Mouse (Mus musculus) forebrain, embryonic 11.5 days (tissue): ENCODE results near the gene Pink1. TPM values are rescaled to one million over a fixed set of nuclear protein-coding genes. Genes with fewer than 3 reads are reported as not detected.

Experiments used
- ATAC-seq: fragments of 200-750 bp; cut with Nextera tagmentation; replicated peaks from 2 replicates; pipeline ENCODE4 v1.8.0; 2017; ENCODE audit warnings: moderate TSS enrichment; ENCODE audit not compliant: low FRiP score
- DNase-seq: peaks from one replicate; pipeline ENCODE4 v3.0.0-alpha.2; 2017; ENCODE audit warnings: low spot score
- H3K27ac ChIP-seq: fragments of 300-500 bp; sonication (generic); 2 replicates; pipeline ENCODE4 v1.5.1; 2014; ENCODE audit warnings: low read depth, low read length
- H3K27me3 ChIP-seq: fragments of 300-500 bp; sonication (generic); 2 replicates; pipeline ENCODE4 v1.6.1; 2014; ENCODE audit warnings: mild to moderate bottlenecking, low read length, mixed read lengths; ENCODE audit not compliant: control insufficient read depth, insufficient read depth
- H3K36me3 ChIP-seq: fragments of 300-500 bp; sonication (generic); 2 replicates; pipeline ENCODE4 v1.6.1; 2014; ENCODE audit warnings: mild to moderate bottlenecking, low read length, moderate library complexity, mixed read lengths; ENCODE audit not compliant: control insufficient read depth, insufficient read depth
- H3K4me1 ChIP-seq: fragments of 300-500 bp; sonication (generic); replicated peaks from 2 replicates; pipeline ENCODE4 v1.6.1; 2014; ENCODE audit warnings: low read length, mixed read lengths; ENCODE audit not compliant: control insufficient read depth, insufficient read depth
- H3K4me2 ChIP-seq: fragments of 300-500 bp; sonication (generic); 2 replicates; pipeline ENCODE4 v1.6.1; 2014; ENCODE audit warnings: low read depth, mild to moderate bottlenecking, low read length, moderate library complexity, mixed read lengths; ENCODE audit not compliant: severe bottlenecking
- H3K4me3 ChIP-seq: fragments of 300-500 bp; sonication (generic); 2 replicates; pipeline ENCODE4 v1.5.1; 2014; ENCODE audit warnings: low read depth, low read length
- H3K9ac ChIP-seq: fragments of 300-500 bp; sonication (generic); 2 replicates; pipeline ENCODE4 v1.6.1; 2014; ENCODE audit warnings: low read length
- H3K9me3 ChIP-seq: fragments of 300-500 bp; sonication (generic); 2 replicates; pipeline ENCODE4 v1.6.1; 2016; ENCODE audit warnings: low read length, mixed read lengths; ENCODE audit not compliant: control insufficient read depth
- WGBS: fragments of 180-500 bp; shearing (Covaris S2); extraction: QIAGEN DNeasy Blood & Tissue Kit; methylation state at CpG from one replicate; pipeline ENCODE4 v1.1.7; 2014; 5-methylcytosine and 5-hydroxymethylcytosine counted together
- polyA plus RNA-seq: library from polyadenylated mRNA; unstranded; fragments of >200 nt; fragmentation: Nextera tagmentation; extraction: Ambion mirVana; gene quantifications from 2 replicates; pipeline ENCODE4 v1.2.1, GENCODE M21; 2014

Pink1 gene
- polyA plus RNA-seq, 1 experiment from 2014 or later: 21.5 TPM

DNA sequence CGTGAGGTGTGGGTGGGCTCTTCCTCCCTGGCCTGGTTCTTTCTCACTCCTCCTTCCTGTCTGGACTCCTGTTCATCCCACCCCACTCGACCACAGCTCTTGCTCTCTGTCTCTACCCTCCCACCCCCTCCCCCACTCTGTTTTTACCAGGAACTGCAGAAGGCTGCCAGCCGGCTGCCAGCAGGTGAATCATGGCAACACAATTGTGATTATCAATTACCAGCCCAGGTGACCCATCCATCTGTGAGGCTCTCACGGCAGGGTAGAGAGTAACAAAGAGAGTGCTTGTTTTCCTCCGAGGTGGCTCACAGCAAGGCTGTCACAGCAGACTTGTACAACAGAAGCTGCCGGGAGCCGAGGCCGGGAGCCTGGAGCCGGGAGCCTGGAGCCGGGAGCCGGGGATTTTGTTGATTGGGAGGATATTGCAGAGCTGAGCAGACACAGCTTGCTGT lies 35.3 kb upstream of the Pink1 start:
- Histone ChIP-seq H3K27me3 (no peaks in the 10 kb centered on the region; the same call in 1 of the 2 replicates), H3K4me3 (no peak overlapping the region), H3K9ac (peak overlapping the region; percentile 2; the same call in 1 of the 2 replicates), H3K27ac (0 out of 2 replicates have a peak overlapping the region, but pooled peaks have one; percentile 12), H3K9me3 (no peaks in the 10 kb centered on the region), H3K4me1 (peaks cover 4% of the 10 kb centered on the region; the same call in 1 of the 2 replicates), H3K36me3 (no peaks in the 10 kb centered on the region), H3K4me2 (peak overlapping the region; percentile 6; the same call in 1 of the 2 replicates)
- no peak for DNase-seq
- ATAC-seq: no peak
- WGBS: 7% methylated on average over 11 of the region's 11 CpGs

DNA sequence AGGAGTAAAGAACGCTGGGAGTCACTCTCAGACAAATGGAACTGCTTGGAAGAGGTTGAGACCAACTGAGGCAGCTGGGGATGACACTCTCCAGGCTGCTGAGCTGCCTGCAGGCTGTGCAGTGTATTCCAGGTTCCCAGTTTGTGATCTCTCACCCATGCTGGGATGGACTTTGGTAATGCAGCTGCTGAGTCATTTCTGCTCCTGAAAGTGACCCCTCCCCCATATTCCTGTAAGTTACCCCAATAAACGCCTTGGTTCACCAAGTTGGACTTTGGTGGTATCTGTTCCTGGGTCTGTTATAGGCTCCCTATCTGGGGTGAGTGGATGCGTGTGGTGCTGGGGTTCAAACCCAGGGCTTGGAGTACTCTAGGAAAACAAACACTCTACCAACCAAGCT lies 32.1 kb upstream of the Pink1 start:
- Histone ChIP-seq H3K4me1 (peaks cover 4% of the 10 kb centered on the region; the same call in 1 of the 2 replicates), H3K27me3 (no peaks in the 10 kb centered on the region; the same call in 1 of the 2 replicates), H3K27ac (no peak overlapping the region), H3K9ac (no peak overlapping the region), H3K4me3 (no peak overlapping the region), H3K4me2 (no peak overlapping the region), H3K36me3 (no peaks in the 10 kb centered on the region), H3K9me3 (no peaks in the 10 kb centered on the region)
- 81% methylated on average over 3 of the region's 3 CpGs for WGBS
- ATAC-seq: no peak
- no peak for DNase-seq

DNA sequence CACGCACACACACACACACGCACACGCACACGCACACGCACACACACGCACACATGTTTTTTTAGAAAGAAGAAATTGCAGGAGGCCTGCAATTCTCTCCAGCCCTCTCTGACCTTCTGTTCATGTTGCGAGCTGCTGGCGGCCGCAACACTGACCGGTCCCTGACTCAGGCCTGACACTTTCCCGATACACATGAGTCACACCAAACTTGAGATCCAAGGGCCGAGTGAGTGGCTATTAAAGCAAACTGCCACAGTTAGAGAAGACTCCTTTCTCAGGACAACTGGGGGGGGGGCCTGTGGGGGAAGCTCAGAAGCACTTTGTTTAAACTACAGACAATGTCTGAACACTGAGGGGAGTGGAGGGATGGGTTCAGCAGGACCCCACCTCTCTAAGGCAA lies 30.4 kb upstream of the Pink1 start:
- H3K9me3 ChIP-seq: no peaks in the 10 kb centered on the region
- 96% methylated on average over 12 of the region's 12 CpGs for WGBS
- H3K4me2 ChIP-seq: no peak overlapping the region
- no peak overlapping the region for H3K27ac ChIP-seq
- no peak for DNase-seq
- no peaks in the 10 kb centered on the region; the same call in 1 of the 2 replicates for H3K27me3 ChIP-seq
- no peak overlapping the region for H3K4me3 ChIP-seq
- no peak for ATAC-seq
- H3K9ac ChIP-seq: no peak overlapping the region
- peaks cover 3% of the 10 kb centered on the region; the same call in 1 of the 2 replicates for H3K4me1 ChIP-seq
- no peaks in the 10 kb centered on the region for H3K36me3 ChIP-seq

GRCm38 (mm10) chr4:138356141-138356540 lies 30.0 kb upstream of the Pink1 start:
- H3K36me3 ChIP-seq: no peaks in the 10 kb centered on the region
- WGBS: 86% methylated on average over 8 of the region's 8 CpGs
- ATAC-seq: no peak

GRCm38 (mm10) chr4:138355496-138355895 lies 29.4 kb upstream of the Pink1 start:
- Histone ChIP-seq H3K27ac (no peak overlapping the region), H3K36me3 (no peaks in the 10 kb centered on the region), H3K9ac (no peak overlapping the region), H3K4me1 (no peaks in the 10 kb centered on the region), H3K9me3 (no peaks in the 10 kb centered on the region), H3K4me2 (no peak overlapping the region), H3K4me3 (no peak overlapping the region), H3K27me3 (no peaks in the 10 kb centered on the region)
- DNase-seq (no peak), ATAC-seq (no peak)
- WGBS: 92% methylated on average over 2 of the region's 2 CpGs

More at GRCm38 (mm10) chr4:138356141-138356540, 30.0 kb upstream of the Pink1 start:
- no peak for DNase-seq
- no peaks in the 10 kb centered on the region for H3K4me1 ChIP-seq
- H3K27ac ChIP-seq: no peak overlapping the region
- H3K9ac ChIP-seq: no peak overlapping the region
- no peaks in the 10 kb centered on the region; the same call in 1 of the 2 replicates for H3K27me3 ChIP-seq
- no peaks in the 10 kb centered on the region for H3K9me3 ChIP-seq
- no peak overlapping the region for H3K4me2 ChIP-seq
- H3K4me3 ChIP-seq: no peak overlapping the region

DNA sequence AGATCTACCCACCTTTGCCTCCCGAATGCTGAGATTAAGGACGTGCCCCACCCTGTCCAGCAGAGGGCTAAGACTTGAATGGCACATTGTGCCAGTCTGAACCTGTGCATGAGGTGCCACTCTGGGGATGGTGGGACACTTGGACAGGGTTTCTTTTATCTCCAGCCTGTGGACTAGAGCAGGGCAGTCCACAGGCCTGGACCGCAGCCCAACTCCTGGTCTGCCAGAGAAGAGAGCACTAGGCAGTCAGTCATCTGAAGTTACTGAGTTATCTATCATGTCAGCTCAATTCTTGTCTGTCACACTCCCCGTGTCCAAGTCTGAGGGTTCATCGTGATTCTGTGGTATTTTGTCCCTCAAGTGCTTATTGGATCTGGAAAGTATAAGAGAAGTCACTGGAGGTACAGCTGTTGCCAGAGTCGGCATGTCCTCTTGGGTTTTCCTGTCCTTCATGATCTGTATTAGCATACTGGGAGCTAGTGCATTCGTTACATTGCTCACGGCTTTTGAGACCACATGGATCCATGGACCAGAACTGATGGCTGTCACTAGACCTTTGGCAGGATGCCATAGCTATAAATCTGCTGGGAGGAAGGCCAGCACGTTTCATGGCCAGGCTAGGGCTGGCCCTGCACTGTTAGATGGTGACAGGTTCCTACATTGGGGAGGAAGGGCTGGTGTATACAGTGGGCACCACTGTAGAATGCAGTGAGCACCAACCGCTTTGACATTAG lies 27.5 kb upstream of the Pink1 start:
- H3K4me2 ChIP-seq: no peak overlapping the region
- DNase-seq (no peak), ATAC-seq (no peak)
- no peaks in the 10 kb centered on the region for H3K27me3 ChIP-seq
- no peak overlapping the region for H3K27ac ChIP-seq
- H3K36me3 ChIP-seq: no peaks in the 10 kb centered on the region
- WGBS: 88% methylated on average over 10 of the region's 10 CpGs
- no peak overlapping the region for H3K9ac ChIP-seq
- H3K4me1 ChIP-seq: no peaks in the 10 kb centered on the region
- no peak overlapping the region for H3K4me3 ChIP-seq
- H3K9me3 ChIP-seq: no peaks in the 10 kb centered on the region

DNA sequence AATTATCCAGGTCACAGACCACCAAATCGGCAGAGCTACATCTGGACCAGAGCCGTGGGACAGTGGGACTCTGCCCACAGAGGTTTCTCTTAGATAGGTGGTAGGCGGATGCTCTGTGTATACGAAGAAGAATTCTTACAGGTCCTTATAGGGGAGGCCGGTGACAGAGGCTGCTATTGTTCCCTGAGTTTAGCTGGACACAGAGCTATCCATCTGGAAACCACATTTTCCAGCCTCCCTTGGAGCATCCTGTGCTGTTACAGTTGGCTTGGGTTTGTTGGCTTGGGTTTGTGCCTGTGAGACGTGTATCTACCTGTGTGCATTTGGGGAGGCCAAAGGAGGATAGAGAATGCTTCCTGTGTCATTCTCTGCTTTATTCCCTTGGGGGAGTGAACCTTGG lies 26.6 kb upstream of the Pink1 start:
- Histone ChIP-seq H3K9ac (no peak overlapping the region), H3K4me3 (no peak overlapping the region), H3K36me3 (no peaks in the 10 kb centered on the region), H3K4me1 (no peaks in the 10 kb centered on the region), H3K4me2 (no peak overlapping the region), H3K9me3 (no peaks in the 10 kb centered on the region), H3K27me3 (no peaks in the 10 kb centered on the region), H3K27ac (no peak overlapping the region)
- WGBS: 80% methylated on average over 6 of the region's 6 CpGs
- no peak for DNase-seq
- ATAC-seq: no peak

DNA sequence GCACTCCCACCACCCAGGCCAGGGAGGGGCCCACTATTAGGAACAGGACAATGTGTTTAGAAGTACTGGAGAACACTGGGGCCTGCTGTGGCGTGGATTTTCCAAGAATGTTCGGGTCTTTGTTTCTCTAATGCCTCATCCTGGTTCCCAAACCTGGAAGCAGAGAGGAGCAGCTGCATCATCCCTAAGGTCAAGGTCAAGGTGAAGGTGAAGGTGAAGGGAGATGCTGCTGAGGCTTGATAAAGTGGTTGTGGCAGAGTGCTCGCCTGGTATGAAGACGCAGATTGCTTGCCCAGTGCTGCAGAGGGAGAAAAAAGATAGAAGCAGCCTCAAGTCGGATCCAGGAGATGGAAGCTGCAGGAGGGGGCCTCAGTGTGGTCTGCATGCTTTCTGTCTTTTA lies 25.7 kb upstream of the Pink1 start:
- whole genome bisulfite sequencing: 92% methylated on average over 5 of the region's 5 CpGs
- Histone ChIP-seq H3K36me3 (no peaks in the 10 kb centered on the region), H3K4me1 (no peaks in the 10 kb centered on the region), H3K27ac (no peak overlapping the region), H3K27me3 (no peaks in the 10 kb centered on the region), H3K9ac (no peak overlapping the region), H3K9me3 (no peaks in the 10 kb centered on the region), H3K4me2 (no peak overlapping the region), H3K4me3 (no peak overlapping the region)
- DNase-seq (no peak), ATAC-seq (no peak)

GRCm38 (mm10) chr4:138348716-138349115 lies 22.6 kb upstream of the Pink1 start:
- Histone ChIP-seq H3K4me2 (no peak overlapping the region), H3K27me3 (no peaks in the 10 kb centered on the region), H3K4me1 (no peaks in the 10 kb centered on the region), H3K9ac (no peak overlapping the region), H3K4me3 (no peak overlapping the region), H3K27ac (no peak overlapping the region), H3K9me3 (no peaks in the 10 kb centered on the region), H3K36me3 (no peaks in the 10 kb centered on the region)
- WGBS: 78% methylated on average over 7 of the region's 7 CpGs
- ATAC-seq (no peak), DNase-seq (no peak)
